Mouse (Mus musculus) 416B (cell line): ENCODE data around the gene Apobec3.
"Not testable (repeated sequence)": the region's sequence is repeated elsewhere in the genome, so short reads cannot be mapped to it uniquely, and the experiment has no call there.

Source experiments
- DNase-seq: peaks from one replicate; pipeline ENCODE4 v3.0.0; 2011; ENCODE audit warnings: low read depth

The Apobec3 gene

DNA sequence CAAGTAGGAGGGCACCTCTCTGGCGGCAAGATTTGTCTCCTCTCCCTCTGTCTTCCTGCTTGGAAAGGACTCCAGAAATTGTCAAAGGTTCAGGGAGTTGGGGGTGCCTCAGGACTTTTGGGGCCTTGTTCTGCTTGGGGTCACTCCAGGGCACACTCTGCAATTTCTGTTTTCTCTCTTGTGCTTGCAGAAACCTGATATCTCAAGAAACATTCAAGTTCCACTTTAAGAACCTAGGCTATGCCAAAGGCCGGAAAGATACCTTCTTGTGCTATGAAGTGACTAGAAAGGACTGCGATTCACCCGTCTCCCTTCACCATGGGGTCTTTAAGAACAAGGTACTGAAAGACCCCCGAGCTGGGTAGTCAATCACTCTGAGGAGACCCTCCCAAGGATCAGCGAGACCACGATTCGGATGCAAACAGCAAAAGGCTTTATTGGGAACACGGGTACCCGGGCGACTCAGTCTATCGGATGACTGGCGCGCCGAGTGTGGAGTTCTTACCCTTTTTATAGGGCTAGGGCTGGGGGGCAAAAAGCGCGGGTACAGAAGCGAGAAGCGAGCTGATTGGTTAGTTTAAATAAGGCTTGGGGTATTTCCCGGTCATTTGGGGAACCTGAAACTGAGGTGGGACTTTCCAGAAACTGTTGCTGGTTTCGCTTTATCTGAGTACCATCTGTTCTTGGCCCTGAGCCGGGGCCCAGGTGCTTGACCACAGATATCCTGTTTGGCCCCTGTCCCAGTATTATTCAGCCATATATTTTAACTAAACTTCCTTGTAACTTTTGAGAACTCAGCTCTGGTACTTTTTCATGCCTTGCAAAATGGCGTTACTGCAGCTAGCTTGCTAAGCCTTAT is 4.0 kb downstream of the Apobec3 start:
- DNase-seq: peak; percentile 82

DNA sequence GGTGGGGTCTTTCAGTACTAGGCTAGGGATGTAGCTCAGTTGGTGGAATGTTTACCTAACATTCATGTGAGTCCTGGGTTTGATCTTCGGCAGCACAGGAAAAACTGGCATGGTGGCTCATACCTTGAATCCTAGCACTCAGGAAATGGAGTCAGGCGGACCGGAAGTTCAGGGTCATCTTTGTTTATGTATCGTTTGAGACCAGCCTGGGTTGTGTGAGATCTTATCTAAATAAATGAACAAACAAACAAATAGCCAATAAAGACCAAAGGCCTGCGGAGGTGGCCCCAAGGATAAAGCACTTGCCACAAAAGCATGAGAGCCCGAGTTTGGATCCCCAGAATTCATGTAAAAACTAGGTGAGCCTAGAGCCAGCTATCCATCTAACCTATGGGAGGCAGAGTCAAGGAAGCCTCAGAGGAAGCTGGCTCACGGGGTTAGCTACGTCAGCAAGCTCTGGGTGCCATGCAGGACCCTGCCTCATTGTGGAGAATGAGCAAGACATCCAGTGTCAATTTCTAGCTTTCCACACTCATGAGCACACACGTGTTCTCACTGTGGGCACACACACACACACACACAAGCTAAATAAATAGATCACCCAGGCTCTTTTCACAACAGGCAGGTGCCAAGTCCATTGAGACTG is 4.7 kb downstream of the Apobec3 start:
- DNase-seq: no peak

DNA sequence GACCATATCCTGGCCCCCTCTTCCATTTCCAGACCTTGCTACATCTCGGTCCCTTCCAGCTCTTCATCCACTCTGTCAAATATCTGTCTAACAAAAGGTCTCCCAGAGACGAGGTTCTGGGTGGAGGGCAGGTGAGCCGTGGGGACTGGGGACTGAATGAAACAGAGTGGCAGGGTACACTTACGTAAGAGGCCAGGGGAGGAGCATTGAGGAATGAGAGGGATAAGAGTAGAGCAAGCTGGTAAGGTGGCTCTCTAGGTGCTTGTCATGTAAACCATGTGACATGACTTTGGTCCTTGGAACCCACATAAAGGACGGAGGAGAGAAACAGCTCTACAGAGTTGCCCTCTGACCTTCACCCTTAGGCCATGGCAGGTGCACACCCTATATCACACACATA is 7.5 kb downstream of the Apobec3 start:
- DNase-seq: no peak

GRCm38 (mm10) chr15:79899828-79900510 is 8.5 kb downstream of the Apobec3 start:
- DNase-seq: no peak

DNA sequence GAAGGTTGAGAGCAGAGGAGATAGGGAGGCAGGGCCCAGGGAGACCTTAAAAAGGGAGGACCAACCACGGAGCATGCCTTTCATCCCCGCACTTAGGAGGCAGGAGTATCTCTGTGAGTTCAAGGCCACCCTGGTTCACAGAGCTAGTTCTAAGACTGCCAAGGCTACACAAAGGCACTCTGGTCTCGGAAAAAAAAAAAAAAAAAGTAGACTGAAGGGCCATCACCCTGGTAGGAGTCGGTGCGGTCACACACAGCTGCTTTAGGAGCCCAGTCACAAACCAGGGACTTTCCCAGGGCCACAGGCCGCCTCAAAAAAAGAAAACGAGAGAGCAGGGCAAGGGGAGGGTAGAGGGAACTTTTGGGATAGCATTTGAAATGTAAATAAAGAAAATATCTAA is 9.3 kb downstream of the Apobec3 start:
- DNase-seq: no peak

DNA sequence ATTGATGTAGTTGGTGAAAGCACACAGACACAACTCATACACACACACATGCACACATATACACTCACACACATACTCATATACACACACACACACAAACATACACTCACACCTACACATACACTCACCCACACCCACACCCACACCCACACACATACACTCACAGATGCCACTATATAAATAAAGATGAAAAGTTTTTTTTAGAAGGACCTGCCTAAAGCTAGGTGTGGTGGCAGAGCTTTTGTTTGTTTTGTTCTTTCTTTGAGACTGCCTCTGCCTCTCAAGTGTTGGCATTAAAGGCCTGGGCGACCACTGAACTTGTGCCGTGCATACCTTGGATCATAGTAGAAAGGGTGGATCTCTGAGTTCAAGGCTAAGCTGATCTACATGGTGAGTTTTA is 9.9 kb downstream of the Apobec3 start:
- DNase-seq: no peak

DNA sequence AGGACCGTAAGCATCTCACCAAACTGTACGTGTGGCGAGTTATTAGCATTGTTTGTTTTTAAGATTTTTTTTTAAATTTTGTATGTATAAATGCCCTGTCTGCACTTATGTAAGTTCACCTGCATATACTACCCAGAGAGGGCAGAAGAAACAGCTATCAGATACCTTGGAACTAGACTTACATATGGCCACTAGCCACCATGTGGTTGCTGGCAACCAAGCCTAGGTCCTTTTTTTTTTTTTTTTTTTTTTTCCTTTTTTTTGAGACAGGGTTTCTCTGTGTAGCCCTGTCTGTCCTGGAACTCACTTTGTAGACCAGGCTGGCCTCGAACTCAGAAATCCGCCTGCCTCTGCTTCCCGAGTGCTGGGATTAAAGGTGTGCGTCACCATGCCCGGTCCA is 11.6 kb downstream of the Apobec3 start:
- not testable (repeated sequence) for DNase-seq

- no peak for DNase-seq
Measured at GRCm38 (mm10) chr15:79903963-79904362, 12.5 kb downstream of the Apobec3 start.

- not testable (repeated sequence) for DNase-seq
Measured at GRCm38 (mm10) chr15:79904678-79905077, 13.2 kb downstream of the Apobec3 start.

DNA sequence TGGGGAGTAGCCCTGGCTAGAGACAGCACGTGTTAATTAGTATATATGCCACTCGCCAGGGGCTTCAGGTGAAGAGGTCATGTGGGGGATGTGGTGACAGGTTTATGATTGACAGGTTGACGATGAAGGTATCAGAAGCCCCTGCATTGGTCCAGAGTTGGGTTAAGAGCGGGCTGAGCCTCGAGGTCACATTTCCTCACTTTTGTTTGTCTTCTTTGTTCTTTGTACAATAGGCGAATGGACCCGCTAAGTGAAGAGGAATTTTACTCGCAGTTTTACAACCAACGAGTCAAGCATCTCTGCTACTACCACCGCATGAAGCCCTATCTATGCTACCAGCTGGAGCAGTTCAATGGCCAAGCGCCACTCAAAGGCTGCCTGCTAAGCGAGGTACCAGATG is 13.8 kb downstream of the Apobec3 start:
- DNase-seq: no peak

- no peak for DNase-seq
Measured at GRCm38 (mm10) chr15:79906855-79907254, 15.4 kb downstream of the Apobec3 start.

DNA sequence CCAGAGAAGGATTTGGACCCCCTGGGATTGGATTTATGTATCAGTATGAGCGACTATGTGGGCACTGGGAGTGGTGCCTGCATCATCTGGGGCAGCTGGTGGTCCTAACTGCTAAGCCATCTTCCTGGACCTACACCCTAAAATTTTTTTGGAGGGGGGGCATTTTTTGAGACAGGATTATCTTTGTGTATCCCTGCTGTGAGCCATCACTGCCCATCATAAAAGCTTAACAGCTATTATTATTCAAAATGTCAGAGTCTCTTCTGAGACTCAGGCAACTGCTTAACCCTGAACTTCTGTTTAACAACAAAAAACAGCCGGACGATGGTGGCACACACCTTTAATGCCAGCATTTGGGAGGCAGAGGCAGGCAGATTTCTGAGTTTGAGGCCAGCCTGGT is 17.5 kb downstream of the Apobec3 start:
- DNase-seq: not testable (repeated sequence)

DNA sequence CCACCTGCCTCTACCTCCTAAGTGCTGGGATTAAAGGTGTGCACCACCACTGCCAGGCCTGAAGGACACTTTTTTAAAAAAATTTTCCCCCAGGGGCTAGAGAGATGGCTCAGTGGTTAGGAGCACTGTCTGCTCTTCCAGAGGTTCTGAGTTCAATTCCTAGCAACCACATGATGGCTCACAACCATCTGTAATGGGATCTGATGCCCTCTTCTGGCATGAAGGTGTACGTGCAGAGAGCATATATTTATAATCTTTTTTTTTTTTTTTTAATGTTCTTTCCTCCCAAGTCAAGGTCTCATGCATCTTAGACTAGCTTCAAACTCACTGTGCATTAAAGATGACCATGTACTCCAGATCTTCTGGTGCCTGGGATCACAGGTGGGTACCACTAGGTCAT is 19.4 kb downstream of the Apobec3 start:
- DNase-seq: not testable (repeated sequence)

- DNase-seq: no peak
Measured at GRCm38 (mm10) chr15:79911339-79911738, 19.9 kb downstream of the Apobec3 start.

DNA sequence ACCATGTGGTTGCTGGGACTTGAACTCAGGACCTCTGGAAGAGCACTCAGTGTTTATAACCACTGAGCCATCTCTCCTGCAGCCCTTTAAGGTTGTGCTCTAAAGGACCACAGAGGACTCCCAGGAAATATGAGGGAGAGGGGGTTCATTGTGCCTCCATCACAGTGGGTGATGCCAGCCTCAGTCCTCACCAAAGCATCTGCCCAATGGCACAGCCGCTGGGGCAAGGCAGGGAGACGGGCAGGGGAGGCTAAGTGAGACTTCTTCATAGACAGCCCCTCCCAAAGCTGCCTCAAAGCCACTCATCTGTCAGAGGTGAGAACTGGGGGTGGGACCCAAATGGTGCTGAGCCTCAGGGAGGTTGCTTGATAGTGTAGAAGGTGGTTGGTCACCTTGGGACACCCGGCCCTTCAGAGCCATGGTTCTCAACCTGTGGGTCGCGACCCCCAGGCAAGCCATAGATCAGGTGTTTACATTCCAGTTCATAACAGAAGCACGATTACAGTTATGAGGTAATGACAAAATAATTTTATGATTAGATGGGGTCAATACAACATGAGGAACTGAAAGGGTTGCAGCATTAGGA is 22.4 kb downstream of the Apobec3 start:
- DNase-seq: no peak

- DNase-seq: peak; percentile 47
Measured at GRCm38 (mm10) chr15:79914357-79914756, 22.9 kb downstream of the Apobec3 start.

DNA sequence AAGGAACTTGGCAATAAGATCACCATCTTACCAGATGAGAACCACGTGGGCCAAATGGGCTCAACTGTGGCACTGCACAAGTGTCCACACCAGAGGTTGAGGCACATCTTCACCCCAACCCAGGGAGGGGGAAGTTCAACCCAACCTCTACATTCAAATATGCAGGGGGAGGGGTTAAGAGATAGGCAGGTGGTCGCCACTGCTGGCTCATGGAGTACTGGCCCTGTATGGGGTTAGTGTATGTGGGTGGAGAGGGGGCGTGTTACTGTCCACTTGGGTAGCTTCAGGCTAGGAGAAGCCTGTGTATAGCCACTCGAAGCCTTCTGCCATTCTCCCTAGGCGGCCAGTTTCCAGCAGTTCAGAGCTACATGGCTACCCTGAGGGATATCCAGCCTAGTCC is 24.7 kb downstream of the Apobec3 start:
- no peak for DNase-seq

- DNase-seq: no peak
Measured at GRCm38 (mm10) chr15:79917111-79917720, 25.8 kb downstream of the Apobec3 start.

DNA sequence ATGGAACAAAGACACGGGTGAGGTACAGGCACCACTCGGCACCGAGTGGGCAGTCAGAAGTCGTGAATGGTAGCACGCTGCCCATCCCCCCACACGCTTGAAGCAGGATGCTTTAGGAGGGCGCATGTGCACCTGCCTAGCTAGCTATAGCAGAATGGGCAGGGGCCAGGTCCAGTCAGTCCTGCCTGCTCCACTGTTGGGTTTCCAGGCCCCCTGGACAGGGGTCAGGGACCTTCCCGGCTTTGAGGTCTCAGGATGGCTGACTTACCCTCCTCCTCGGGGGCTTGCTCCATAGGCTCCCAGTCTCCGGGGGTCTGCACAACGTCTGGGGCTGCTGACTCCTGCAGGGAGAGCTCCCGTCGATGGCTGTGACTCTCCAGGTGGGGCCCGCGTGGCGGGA is 27.0 kb downstream of the Apobec3 start:
- DNase-seq: no peak

DNA sequence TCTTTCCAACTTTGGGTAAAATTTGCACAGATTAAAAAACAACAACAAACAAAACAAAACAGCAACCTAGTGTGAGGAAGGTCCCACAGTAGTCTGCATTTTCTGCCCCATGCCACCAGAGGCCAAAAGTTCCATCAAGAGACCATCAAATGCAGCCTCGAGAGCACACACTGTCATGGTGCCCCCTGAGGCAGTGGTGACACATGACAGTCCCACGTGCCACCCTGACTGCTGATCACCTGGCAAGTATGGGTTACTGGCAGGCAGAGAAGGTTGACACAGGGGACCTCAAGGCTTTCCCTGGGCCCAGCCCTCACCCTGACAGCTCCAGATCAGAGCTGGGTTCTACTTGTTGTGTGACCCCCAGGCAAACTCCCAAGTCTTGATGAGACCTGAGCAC is 28.3 kb downstream of the Apobec3 start:
- no peak for DNase-seq

DNA sequence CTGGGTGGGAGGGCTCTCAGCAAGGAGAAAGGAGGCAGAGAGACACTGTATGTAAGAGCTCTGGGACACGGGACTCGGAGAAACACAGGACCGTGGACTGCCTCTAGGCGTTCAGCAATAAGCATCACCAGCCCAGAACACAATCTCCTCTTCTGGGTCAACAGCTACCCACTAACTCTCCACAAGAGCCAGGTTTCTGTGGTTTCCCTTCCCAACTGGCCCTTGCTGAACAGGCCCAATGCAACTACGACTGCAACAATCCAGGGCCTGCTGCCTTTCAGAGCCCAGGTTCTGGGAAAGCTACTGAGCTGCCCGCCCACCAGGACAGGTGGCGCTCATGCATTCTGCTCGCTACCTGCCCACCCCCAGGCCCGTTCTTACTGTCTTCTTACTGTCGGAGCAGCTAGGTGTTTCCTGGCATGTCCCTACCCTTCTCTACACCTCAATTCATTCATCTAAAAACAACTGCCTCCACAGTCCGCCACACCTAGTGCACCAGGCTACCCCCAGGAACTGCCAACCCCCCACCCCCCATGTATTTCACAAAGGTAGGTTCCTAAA is 35.5 kb downstream of the Apobec3 start:
- no peak for DNase-seq

DNA sequence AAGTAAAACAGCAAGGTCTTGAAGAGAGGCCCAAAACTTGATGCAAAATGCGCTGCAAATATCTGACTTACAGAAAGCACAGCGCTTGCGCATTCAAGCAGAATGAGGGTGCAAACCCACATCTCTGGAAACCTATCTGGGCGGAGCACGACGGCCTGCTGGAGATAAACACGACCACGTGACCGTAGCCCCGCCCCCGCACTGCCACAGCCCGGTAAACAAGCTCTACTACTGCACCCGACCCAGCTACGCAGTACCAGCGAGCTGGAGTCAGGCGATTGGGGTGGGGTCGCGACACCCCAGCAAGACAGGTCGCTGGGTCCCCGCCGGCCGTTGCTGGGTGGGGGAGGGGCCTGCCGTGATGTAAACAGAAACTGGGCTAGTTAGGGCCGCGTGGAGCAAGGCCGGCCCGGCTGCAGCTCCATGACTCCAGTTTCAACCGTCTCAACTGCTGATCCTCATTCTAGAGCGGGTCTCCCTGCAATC is 36.2 kb downstream of the Apobec3 start:
- DNase-seq: peak; percentile 97
